Mouse (Mus musculus): Measurements from ENCODE around the gene Stfa1. TPM values are rescaled to one million over a fixed set of nuclear protein-coding genes. Genes with fewer than 3 reads are reported as not detected.
"Not testable (repeated sequence)": the region's sequence is repeated elsewhere in the genome, so short reads cannot be mapped to it uniquely, and the experiment has no call there.

Gene Stfa1
- not detected for total RNA-seq (2021)
- long read RNA-seq, experiment 1, result 0 reads
- long read RNA-seq, experiment 2, result 0 reads

GRCm38 (mm10) chr16:36276796-36277195 lies at the start of gene Stfa1:
Gene Stfa1, plus strand, starts transcription at chr16:36276951.
- not testable (repeated sequence) for DNase-seq (ENCODE audit: low spot score in 2 of 2)

GRCm38 (mm10) chr16:36260585-36260984 lies 16.2 kb upstream of the Stfa1 start:
- not testable (repeated sequence) for DNase-seq (ENCODE audit: low spot score in 2 of 2)

DNA sequence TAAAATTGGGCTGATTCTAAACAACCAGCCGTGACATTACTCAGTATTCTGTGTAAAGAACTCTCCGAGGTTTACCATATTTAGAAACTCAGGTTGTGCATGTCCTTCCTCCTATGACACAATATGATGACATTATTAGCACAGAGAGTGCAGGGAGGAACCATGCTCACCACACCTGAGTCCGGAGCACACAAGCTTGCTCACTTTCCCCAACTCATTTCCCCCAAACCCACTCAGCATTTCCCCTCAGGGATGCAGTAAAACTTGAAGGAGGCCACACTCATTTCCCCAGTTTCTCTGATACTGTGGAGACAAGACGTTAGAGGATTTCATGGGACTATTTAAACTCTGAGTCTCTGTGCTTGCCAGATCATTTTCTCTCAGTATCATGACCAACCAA lies 12.4 kb downstream of the Stfa1 start:
- no peak for DNase-seq (ENCODE audit: low spot score in 2 of 2)

- no peak for DNase-seq (ENCODE audit: low spot score in 2 of 2)
Observed at GRCm38 (mm10) chr16:36307631-36308030, 30.9 kb downstream of the Stfa1 start.

GRCm38 (mm10) chr16:36316111-36316510 lies 39.4 kb downstream of the Stfa1 start:
- not testable (repeated sequence) for DNase-seq (ENCODE audit: low spot score in 2 of 2)

- DNase-seq (ENCODE audit: low spot score in 2 of 2), result no peak
Observed at GRCm38 (mm10) chr16:36319286-36319685, 42.5 kb downstream of the Stfa1 start.

GRCm38 (mm10) chr16:36334232-36334631 lies 57.5 kb downstream of the Stfa1 start, which contains the start of gene BC117090:
Gene BC117090, minus strand, starts transcription at chr16:36334332.
- DNase-seq (ENCODE audit: low spot score in 2 of 2), result no peak

Other genes starting within 250 kb of the Stfa1 start
- 1 to 10 TPM; 4.8 to 5.3 TPM for gene Wdr5b, start 235.8 kb upstream of the Stfa1 start, total RNA-seq (2021)
- 10 to 100 TPM; 81.1 to 84.2 TPM for gene Fam162a, start 205.4 kb upstream of the Stfa1 start, total RNA-seq (2021)
- 10 to 100 TPM; 17.1 to 23.9 TPM for gene Ccdc58, start 205.3 kb upstream of the Stfa1 start, total RNA-seq (2021)
- gene Csta1, start 145.7 kb upstream of the Stfa1 start, total RNA-seq (2021), result not detected
- not detected for gene Stfa2l1, start 120.1 kb upstream of the Stfa1 start, total RNA-seq (2021)
- gene Gm5483, start 92.7 kb upstream of the Stfa1 start, total RNA-seq (2021), result not detected
- not detected for gene Gm5416, start 66.5 kb upstream of the Stfa1 start, total RNA-seq (2021)
- not detected for gene 2010005H15Rik, start 55.5 kb upstream of the Stfa1 start, total RNA-seq (2021)
- gene BC117090, start 57.4 kb downstream of the Stfa1 start, total RNA-seq (2021), result not detected
- not detected for gene BC100530, start 90.8 kb downstream of the Stfa1 start, total RNA-seq (2021)
- not detected for gene Stfa2, start 131.5 kb downstream of the Stfa1 start, total RNA-seq (2021)
- gene Stfa3, start 178.4 kb downstream of the Stfa1 start, total RNA-seq (2021), result not detected